Mouse (Mus musculus) G1E-ER4 (cell line): ENCODE measurements around the gene Tead1. TPM values are rescaled to one million over a fixed set of nuclear protein-coding genes. Genes with fewer than 3 reads are reported as not detected.

Experiments
- GATA1 ChIP-seq: IDR thresholded peaks from one replicate; pipeline ENCODE4 v1.8.0; 2012; ENCODE audit warnings: low read length, inconsistent platforms
- polyA plus RNA-seq: library from polyadenylated mRNA; stranded (reverse); fragments of >175 nt; gene quantifications from 2 replicates; pipeline ENCODE4 v1.2.3, GENCODE M21; 2012

Tead1 gene
- polyA plus RNA-seq, 1 experiment: not detected

GRCm38 (mm10) chr7:112779636-112780035 is 100.5 kb downstream of the Tead1 start:
- no peak for TF ChIP-seq GATA1

- no peak for TF ChIP-seq GATA1
These were observed 101.8 kb downstream of the Tead1 start for GRCm38 (mm10) chr7:112780910-112781309.

GRCm38 (mm10) chr7:112781987-112782386 is 102.9 kb downstream of the Tead1 start:
- TF ChIP-seq GATA1: no peak

GRCm38 (mm10) chr7:112784278-112784677 is 105.2 kb downstream of the Tead1 start:
- TF ChIP-seq GATA1: no peak

- no peak for TF ChIP-seq GATA1
These were observed 106.2 kb downstream of the Tead1 start for GRCm38 (mm10) chr7:112785271-112785670.

GRCm38 (mm10) chr7:112786556-112787225 is 107.6 kb downstream of the Tead1 start:
- no peak for TF ChIP-seq GATA1

GRCm38 (mm10) chr7:112787281-112787680 is 108.2 kb downstream of the Tead1 start:
- no peak for TF ChIP-seq GATA1

- TF ChIP-seq GATA1: no peak
These were observed 109.2 kb downstream of the Tead1 start for GRCm38 (mm10) chr7:112788321-112788751.

- TF ChIP-seq GATA1: no peak
These were observed 110.6 kb downstream of the Tead1 start for GRCm38 (mm10) chr7:112789693-112790092.

- TF ChIP-seq GATA1: no peak
These were observed 111.2 kb downstream of the Tead1 start for GRCm38 (mm10) chr7:112790334-112790733.

GRCm38 (mm10) chr7:112792679-112793078 is 113.6 kb downstream of the Tead1 start:
- TF ChIP-seq GATA1: no peak

GRCm38 (mm10) chr7:112793903-112794302 is 114.8 kb downstream of the Tead1 start:
- no peak for TF ChIP-seq GATA1

GRCm38 (mm10) chr7:112794481-112794880 is 115.4 kb downstream of the Tead1 start:
- TF ChIP-seq GATA1: no peak

- no peak for TF ChIP-seq GATA1
These were observed 118.6 kb downstream of the Tead1 start for GRCm38 (mm10) chr7:112797526-112798321.

- TF ChIP-seq GATA1: no peak
These were observed 122.6 kb downstream of the Tead1 start for GRCm38 (mm10) chr7:112801706-112802105.

GRCm38 (mm10) chr7:112806718-112807400 is 127.7 kb downstream of the Tead1 start:
- no peak for TF ChIP-seq GATA1
